Mouse (Mus musculus) CH12.LX (cell line): Measurements from ENCODE around the gene Apold1.

ENCODE experiments used
- MYC ChIP-seq: IDR thresholded peaks from 2 replicates; pipeline ENCODE4 v1.6.1; 2011; ENCODE audit warnings: low read depth, mild to moderate bottlenecking, improper control_type of control experiment, low read length
- POLR2A ChIP-seq: IDR thresholded peaks from 2 replicates; pipeline ENCODE4 v1.6.1; 2011; ENCODE audit warnings: low read depth, mild to moderate bottlenecking, improper control_type of control experiment, low read length
- RCOR1 ChIP-seq: conservative IDR thresholded peaks from 2 replicates; pipeline ENCODE4 v1.6.1; 2012; ENCODE audit warnings: low read depth, mild to moderate bottlenecking, inconsistent platforms, low read length, improper control_type of control experiment
- TBP ChIP-seq: conservative IDR thresholded peaks from 2 replicates; pipeline ENCODE4 v1.6.1; 2011; ENCODE audit warnings: low read depth, low read length, improper control_type of control experiment

DNA sequence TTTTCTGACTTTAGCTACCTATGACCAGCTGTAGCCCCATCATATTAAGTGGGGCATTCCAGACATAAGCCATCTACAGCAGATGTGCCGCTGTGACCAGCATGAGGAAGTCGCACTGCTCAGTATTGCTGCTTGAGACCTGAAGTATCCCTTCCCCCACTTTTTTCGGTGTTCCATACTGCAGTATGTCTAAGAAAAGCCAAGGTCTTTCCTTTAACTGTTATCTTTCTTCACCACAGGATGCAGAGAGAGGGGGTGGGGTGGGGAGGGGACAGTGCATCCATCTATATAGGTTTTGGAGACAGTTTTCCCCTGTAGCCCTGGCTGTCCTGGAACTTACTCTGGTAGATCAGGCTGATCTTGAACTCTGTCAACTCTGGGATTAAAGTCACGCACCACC, 24.9 kb downstream of the Apold1 start:
- TF ChIP-seq TBP: no peak
- TF ChIP-seq POLR2A: no peak
- no peak for TF ChIP-seq MYC
- no peak for TF ChIP-seq RCOR1
